Mouse (Mus musculus) cerebellum, postnatal 10 days (tissue): ENCODE data around the gene Cntnap1.

Experiments used
- DNase-seq, 2 experiments: peaks; one replicate each; pipeline ENCODE4 v3.0.0; 2021; ENCODE audit warnings: mixed read lengths in 2 of 2

The Cntnap1 gene

GRCm38 (mm10) chr11:101149178-101150105 is 20.9 kb upstream of the Cntnap1 start:
- peak in 1 of 2 experiments; percentile 22 for DNase-seq

GRCm38 (mm10) chr11:101151063-101151462 is 19.3 kb upstream of the Cntnap1 start:
- DNase-seq = no peak

GRCm38 (mm10) chr11:101152825-101153224 is 17.5 kb upstream of the Cntnap1 start:
- no peak for DNase-seq

DNA sequence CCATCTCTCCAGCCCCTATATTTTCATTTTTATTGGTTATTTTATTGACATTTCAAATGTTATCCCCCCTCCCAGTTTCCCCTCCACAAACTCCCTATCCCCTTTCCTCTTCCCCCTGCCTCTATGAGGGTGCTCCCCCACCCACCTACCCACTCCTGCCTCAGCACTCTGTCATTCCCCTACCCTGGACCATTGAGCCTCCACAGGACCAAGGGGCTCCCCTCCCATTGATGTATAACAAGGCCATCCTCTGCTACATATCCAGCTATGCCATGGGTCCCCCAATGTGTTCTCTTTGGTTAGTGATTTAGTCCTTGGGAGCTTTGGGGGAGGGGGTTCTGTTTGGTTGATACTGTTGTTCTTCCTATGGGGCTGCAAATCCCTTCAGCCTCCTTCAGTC is 15.7 kb upstream of the Cntnap1 start:
- no peak for DNase-seq

- DNase-seq = no peak
Observed at GRCm38 (mm10) chr11:101155151-101155550, 15.2 kb upstream of the Cntnap1 start.

DNA sequence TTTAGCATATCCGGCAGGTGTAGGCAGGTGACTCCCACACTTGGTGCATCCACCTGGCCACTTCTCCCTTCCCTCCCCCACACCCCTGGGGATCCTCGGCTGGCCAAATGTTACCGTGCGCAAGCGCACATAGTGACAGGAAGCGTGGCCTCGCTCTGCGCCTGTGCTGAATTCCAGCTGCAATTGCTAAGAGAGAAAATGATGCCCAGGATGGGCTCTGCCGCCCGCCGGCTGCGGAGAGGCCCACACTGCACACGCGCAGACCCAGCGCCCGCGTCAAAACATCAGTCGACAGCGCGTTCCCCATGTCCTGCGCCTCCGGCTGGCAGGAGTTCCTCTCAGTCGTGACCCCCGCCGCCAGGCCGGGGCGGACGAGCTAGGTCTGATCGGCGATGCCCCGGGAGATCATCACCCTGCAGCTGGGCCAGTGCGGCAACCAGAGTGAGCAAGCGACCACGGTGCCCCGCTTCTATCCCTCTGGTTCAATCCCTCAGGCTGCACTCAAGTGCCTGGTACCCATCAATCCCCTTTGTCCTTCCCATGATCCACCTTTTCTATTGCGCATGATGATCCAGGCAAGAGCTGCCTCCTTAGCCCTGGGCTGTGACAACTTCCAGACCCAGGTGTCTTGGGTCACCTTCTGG is 14.5 kb upstream of the Cntnap1 start, which contains the start of gene Tubg2:
Gene Tubg2 (plus strand): TSS at position 180 of the 644 bp plus-strand sequence.
- DNase-seq = peak; percentile 87

DNA sequence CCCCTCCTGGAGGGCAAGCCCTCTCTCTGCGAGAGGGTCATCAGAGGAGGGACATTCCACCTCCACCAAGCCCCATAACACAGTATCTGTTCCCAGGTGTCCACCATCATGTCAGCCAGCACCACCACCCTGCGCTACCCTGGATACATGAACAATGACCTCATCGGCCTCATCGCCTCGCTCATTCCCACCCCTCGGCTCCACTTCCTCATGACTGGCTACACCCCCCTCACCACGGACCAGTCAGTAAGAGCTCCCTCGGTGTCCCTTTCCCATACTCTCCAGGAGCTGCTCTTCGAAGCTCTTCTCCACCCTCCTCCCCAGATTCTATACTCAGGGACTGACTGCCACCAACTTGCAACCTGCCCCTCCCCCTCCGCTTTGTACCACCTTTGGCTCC is 10.2 kb upstream of the Cntnap1 start:
- DNase-seq = peak in 1 of 2 experiments; percentile 19

DNA sequence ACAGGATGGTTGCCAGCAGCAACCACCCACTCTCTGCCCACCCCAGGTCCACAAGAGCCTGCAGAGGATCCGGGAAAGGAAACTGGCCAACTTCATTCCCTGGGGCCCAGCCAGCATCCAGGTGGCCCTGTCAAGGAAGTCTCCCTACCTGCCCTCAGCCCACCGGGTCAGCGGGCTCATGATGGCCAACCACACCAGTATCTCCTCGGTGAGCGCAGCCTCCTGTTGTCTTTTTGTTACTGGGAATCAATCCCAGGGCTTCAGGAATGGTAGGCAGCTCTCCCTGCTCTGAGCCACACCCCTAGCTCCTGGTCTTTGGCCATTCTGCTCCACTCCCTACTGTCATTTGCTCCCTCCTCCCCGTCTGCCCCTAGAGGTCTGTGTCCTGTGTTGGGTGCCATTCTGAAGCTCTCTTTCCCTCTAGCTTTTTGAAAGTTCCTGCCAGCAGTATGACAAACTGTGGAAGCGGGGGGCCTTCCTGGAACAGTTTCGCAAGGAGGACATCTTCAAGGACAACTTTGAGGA is 9.3 kb upstream of the Cntnap1 start:
- DNase-seq = peak in 1 of 2 experiments; percentile 19

DNA sequence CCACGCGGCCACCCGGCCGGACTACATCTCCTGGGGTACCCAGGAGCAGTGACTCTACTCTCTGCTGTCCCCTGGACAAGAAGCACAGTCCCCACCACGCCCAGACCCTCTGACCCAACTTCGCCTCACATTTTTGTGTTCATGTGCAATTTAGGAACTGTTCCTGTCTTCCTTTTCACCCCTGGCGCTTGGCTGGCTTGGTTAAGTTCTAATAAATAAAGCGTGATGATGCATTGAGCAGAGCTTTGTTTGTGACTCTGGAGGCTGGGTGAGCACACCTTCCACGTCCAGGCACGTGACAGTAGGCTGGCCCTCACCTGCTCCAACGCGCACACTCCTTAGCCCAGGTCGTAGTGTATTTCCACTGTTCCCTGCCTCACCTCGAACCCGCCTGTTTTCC is 8.8 kb upstream of the Cntnap1 start:
- no peak for DNase-seq

GRCm38 (mm10) chr11:101162301-101162700 is 8.0 kb upstream of the Cntnap1 start:
- DNase-seq = peak in 1 of 2 experiments; percentile 8

GRCm38 (mm10) chr11:101162772-101163171 is 7.6 kb upstream of the Cntnap1 start:
- peak; percentile 45 to 64 for DNase-seq

GRCm38 (mm10) chr11:101163476-101164350 is 6.6 kb upstream of the Cntnap1 start:
- peak; percentile 47 to 50 for DNase-seq

DNA sequence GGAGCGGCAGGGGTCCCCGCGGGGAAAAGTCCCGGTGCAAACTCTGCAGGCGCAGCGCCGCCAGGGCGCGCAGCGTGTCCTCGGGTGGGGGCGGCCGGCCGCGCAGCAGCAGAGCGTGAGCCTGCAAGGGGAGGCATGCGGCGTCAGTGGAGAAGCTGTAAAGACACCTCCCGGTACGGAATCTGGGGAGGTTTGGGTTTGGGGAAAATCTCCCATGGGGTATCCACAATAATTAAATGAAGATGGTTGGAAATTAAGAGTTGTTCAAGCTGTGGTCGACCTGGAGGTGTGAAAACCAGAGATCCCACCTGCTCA is 6.0 kb upstream of the Cntnap1 start:
- DNase-seq = peak in 1 of 2 experiments; percentile 22

GRCm38 (mm10) chr11:101164677-101165580 is 5.4 kb upstream of the Cntnap1 start:
- peak in 1 of 2 experiments; percentile 36 for DNase-seq

- DNase-seq = peak in 1 of 2 experiments; percentile 15
Observed at GRCm38 (mm10) chr11:101166357-101166756, 4.0 kb upstream of the Cntnap1 start.

GRCm38 (mm10) chr11:101167211-101167962 is 2.9 kb upstream of the Cntnap1 start:
- DNase-seq = peak in 1 of 2 experiments; percentile 15

GRCm38 (mm10) chr11:101167963-101168300 is 2.4 kb upstream of the Cntnap1 start:
- DNase-seq = no peak

- peak; percentile 34 to 45 for DNase-seq
Observed at GRCm38 (mm10) chr11:101168301-101168980, 1.9 kb upstream of the Cntnap1 start.

DNA sequence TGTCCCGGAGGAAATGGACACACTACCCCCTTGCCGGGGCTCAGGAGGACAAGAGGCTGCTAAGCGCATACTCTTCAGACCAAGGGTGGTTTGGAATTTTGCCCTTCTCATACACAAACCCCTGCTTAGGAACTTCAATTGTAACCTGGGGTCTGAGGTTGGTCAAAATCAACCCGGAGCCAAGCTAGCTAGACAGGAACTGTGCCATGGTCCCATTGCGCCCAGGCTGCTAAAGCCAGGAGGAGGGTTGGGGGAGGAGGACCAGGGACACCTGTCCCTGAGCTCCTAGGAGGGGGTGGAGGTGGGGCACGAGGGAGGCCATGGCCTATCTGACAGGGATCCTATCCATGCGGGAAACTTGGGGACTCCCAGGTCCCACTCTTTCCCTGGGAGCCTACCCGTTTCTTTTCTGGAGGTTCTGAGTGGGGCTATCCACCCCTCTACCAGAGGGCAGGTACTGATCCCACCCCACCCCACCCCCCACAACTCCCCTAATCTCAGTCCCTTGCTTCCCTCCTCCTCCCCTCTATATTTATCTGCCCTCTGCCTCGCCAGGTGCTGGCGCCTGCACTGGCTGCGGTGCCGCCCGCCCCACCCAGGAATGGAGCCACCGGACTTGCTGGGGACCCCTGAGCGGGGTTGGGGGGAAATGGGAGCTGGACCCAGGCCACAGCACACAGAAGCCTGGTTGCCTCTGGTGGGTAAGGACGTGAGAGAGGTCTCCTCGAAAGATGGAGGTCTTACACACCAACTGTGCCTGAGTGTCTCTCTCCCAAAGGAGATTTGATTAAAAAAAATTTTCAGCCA is 819 bp upstream of the Cntnap1 start:
- peak; percentile 60 for DNase-seq
